Mouse (Mus musculus) hindbrain, embryonic 15.5 days (tissue): ENCODE measurements at regions not wholly inside any gene's neighbourhood (a gene's known extent, or its start where the extent isn't known, plus 50 kb on each side); places are given as distances from the start of the nearest gene placed in this dataset.

Experiments
- ATAC-seq: fragments of 200-750 bp; cut with Nextera tagmentation; 2 replicates; pipeline ENCODE4 v1.8.0; 2017; ENCODE audit warnings: low read depth, moderate number of reproducible peaks, moderate TSS enrichment; ENCODE audit not compliant: low FRiP score
- H3K27ac ChIP-seq: fragments of 300-500 bp; sonication (generic); replicated peaks from 2 replicates; pipeline ENCODE4 v1.5.1; 2015; ENCODE audit warnings: mild to moderate bottlenecking, inconsistent platforms
- H3K27me3 ChIP-seq: fragments of 300-500 bp; sonication (generic); 2 replicates; pipeline ENCODE4 v1.6.1; 2015; ENCODE audit warnings: control low read depth, inconsistent platforms
- H3K36me3 ChIP-seq: fragments of 300-500 bp; sonication (generic); 2 replicates; pipeline ENCODE4 v1.6.1; 2015; ENCODE audit warnings: control low read depth, inconsistent platforms
- H3K4me1 ChIP-seq: fragments of 300-500 bp; sonication (generic); replicated peaks from 2 replicates; pipeline ENCODE4 v1.6.1; 2015; ENCODE audit warnings: control low read depth, inconsistent platforms
- H3K4me2 ChIP-seq: fragments of 300-500 bp; sonication (generic); 2 replicates; pipeline ENCODE4 v1.6.1; 2015; ENCODE audit warnings: moderate library complexity, mild to moderate bottlenecking, inconsistent platforms
- H3K4me3 ChIP-seq: fragments of 300-500 bp; sonication (generic); 2 replicates; pipeline ENCODE4 v1.5.1; 2015; ENCODE audit warnings: mild to moderate bottlenecking, inconsistent platforms
- H3K9ac ChIP-seq: fragments of 300-500 bp; sonication (generic); 2 replicates; pipeline ENCODE4 v1.6.1; 2015; ENCODE audit warnings: inconsistent platforms
- H3K9me3 ChIP-seq: fragments of 300-500 bp; sonication (generic); 2 replicates; pipeline ENCODE4 v1.6.1; 2016; ENCODE audit warnings: control low read depth, inconsistent platforms
- WGBS: fragments of 180-500 bp; shearing (Covaris S2); methylation state at CpG from one replicate; pipeline ENCODE4 v1.1.7; 2015; 5-methylcytosine and 5-hydroxymethylcytosine counted together

- H3K27ac ChIP-seq = no peak overlapping the region
- H3K36me3 ChIP-seq = no peaks in the 10 kb centered on the region
- ATAC-seq = no peak
- H3K4me3 ChIP-seq = no peak overlapping the region
- no peaks in the 10 kb centered on the region for H3K9me3 ChIP-seq
- H3K4me2 ChIP-seq = no peak overlapping the region
- no peaks in the 10 kb centered on the region for H3K4me1 ChIP-seq
- no peaks in the 10 kb centered on the region for H3K27me3 ChIP-seq
- WGBS = 87% methylated on average over 3 of the region's 3 CpGs
- no peak overlapping the region for H3K9ac ChIP-seq
These were observed 79.8 kb upstream of the Sp4 start for GRCm38 (mm10) chr12:118381013-118381412.

- no peak overlapping the region for H3K4me3 ChIP-seq
- no peaks in the 10 kb centered on the region for H3K4me1 ChIP-seq
- no peaks in the 10 kb centered on the region for H3K36me3 ChIP-seq
- no peaks in the 10 kb centered on the region for H3K27me3 ChIP-seq
- H3K27ac ChIP-seq = no peak overlapping the region
- no peaks in the 10 kb centered on the region for H3K9me3 ChIP-seq
- 64% methylated on average over 5 of the region's 5 CpGs for WGBS
- ATAC-seq = no peak
- H3K9ac ChIP-seq = no peak overlapping the region
- H3K4me2 ChIP-seq = no peak overlapping the region
These were observed 76.7 kb upstream of the Sp4 start for GRCm38 (mm10) chr12:118377898-118378297.

DNA sequence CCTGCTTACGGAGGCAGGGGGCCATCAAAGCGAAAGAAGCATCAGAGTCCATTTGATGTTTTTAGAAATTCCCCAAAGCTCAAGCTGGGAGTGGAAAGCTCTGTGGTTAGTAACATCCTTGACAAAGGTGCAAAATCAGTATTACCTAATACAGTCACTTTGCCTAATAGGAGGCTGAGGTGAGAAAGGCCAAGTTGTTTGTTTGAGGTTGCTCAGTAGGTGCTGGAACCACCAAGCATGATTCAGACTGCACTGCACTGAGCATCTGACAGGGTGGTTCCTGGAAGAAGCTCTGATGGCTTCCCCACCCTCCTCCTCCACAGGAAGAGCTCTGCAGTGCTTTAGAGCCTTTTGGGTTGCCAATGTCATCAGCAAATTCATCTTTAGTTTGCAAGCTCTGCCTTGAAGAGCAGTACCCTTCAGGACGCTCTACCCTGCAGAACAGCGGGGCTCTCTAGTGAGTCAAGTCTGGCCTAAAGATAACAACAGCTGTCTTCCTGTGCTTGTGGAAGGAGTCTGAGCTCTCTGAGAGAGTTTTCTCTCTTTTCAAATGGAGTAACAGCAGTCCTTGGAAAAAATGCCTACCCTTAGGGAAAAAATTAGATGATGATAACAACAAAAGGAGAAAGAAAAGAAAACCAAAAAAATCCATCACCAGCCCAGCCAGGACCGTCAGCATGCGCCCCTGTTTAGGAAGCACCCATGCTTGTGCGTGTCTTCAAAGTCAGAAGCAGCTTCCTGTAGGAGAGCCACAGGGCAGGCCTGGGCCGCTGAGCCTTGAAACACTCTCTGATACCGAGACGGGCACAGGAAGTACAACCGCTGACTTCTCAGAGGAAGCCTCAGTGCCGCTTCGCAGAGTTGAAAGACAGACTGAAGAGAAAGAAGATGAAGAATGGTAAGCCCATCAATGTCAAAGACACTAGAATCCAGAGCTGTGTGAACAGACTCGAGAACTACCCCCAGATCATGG is 75.6 kb upstream of the Sp4 start:
- no peak overlapping the region for H3K4me3 ChIP-seq
- ATAC-seq = no peak

GRCm38 (mm10) chr12:118373250-118373649 is 72.0 kb upstream of the Sp4 start:
- 88% methylated on average over 6 of the region's 6 CpGs for WGBS
- Histone ChIP-seq H3K27ac (no peak overlapping the region), H3K4me2 (no peak overlapping the region), H3K36me3 (no peaks in the 10 kb centered on the region), H3K27me3 (no peaks in the 10 kb centered on the region), H3K9me3 (no peaks in the 10 kb centered on the region), H3K9ac (no peak overlapping the region), H3K4me3 (no peak overlapping the region), H3K4me1 (no peaks in the 10 kb centered on the region)
- ATAC-seq = no peak

More for the DNA sequence above, 75.6 kb upstream of the Sp4 start:
- no peak overlapping the region for H3K4me2 ChIP-seq
- no peak overlapping the region for H3K9ac ChIP-seq
- no peak overlapping the region for H3K27ac ChIP-seq
- H3K4me1 ChIP-seq = no peaks in the 10 kb centered on the region
- no peaks in the 10 kb centered on the region for H3K36me3 ChIP-seq
- 84% methylated on average over 14 of the region's 14 CpGs for WGBS
- H3K27me3 ChIP-seq = no peaks in the 10 kb centered on the region
- H3K9me3 ChIP-seq = no peaks in the 10 kb centered on the region

GRCm38 (mm10) chr12:118371905-118372304 is 70.7 kb upstream of the Sp4 start:
- WGBS = 91% methylated on average over 4 of the region's 4 CpGs
- no peaks in the 10 kb centered on the region for H3K36me3 ChIP-seq

DNA sequence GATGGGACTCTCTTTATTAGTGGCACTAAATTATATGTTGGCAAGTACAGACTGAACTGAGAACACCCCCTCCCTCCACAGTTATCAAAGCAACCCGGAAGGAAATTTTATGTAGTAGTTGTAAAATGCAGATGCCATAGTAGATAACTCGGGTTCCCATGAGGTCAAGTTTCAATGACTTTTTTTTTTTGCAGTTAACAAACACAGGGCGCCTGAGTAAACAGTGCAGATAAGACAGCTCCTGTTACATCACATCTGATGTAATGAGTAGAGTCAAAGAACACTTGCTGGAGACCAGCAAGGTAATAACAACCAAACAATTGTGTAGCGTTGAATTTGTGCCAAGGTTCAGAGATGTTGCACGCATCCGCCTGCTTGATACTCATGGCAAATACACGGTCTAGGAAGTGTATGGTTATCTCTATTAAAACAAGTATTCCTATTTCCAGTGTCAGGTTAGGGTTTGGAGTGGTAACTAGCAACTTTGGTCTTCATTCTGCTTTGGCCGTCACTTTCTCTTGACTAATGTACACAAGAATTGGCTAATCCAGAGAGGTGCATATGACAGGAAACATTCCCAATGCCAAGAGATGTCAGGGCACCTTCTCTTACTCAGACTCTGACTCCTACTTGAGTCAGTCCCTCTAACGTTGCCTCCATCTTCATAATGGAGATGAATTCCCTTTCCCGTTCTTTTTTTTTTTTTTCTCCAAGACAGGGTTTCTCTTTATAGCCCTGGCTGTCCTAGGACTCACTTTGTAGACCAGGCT is 66.3 kb upstream of the Sp4 start:
- Histone ChIP-seq H3K27me3 (no peaks in the 10 kb centered on the region), H3K4me3 (no peak overlapping the region), H3K4me1 (no peaks in the 10 kb centered on the region), H3K36me3 (no peaks in the 10 kb centered on the region), H3K27ac (no peak overlapping the region), H3K4me2 (no peak overlapping the region), H3K9ac (no peak overlapping the region), H3K9me3 (no peaks in the 10 kb centered on the region)
- no peak for ATAC-seq
- 85% methylated on average over 10 of the region's 10 CpGs for WGBS

More at GRCm38 (mm10) chr12:118371905-118372304, 70.7 kb upstream of the Sp4 start:
- H3K9ac ChIP-seq = no peak overlapping the region
- no peak overlapping the region for H3K4me3 ChIP-seq
- no peak overlapping the region for H3K27ac ChIP-seq
- no peak overlapping the region for H3K4me2 ChIP-seq
- H3K4me1 ChIP-seq = no peaks in the 10 kb centered on the region
- no peaks in the 10 kb centered on the region for H3K27me3 ChIP-seq
- no peak for ATAC-seq
- H3K9me3 ChIP-seq = no peaks in the 10 kb centered on the region

- H3K27me3 ChIP-seq = no peaks in the 10 kb centered on the region
- no peaks in the 10 kb centered on the region for H3K36me3 ChIP-seq
- no peak overlapping the region for H3K4me2 ChIP-seq
- H3K4me1 ChIP-seq = no peaks in the 10 kb centered on the region
- H3K9ac ChIP-seq = no peak overlapping the region
- H3K27ac ChIP-seq = no peak overlapping the region
- no peak for ATAC-seq
- 72% methylated on average over 7 of the region's 7 CpGs for WGBS
- H3K9me3 ChIP-seq = no peaks in the 10 kb centered on the region
- no peak overlapping the region for H3K4me3 ChIP-seq
These were observed 51.6 kb upstream of the Sp4 start for GRCm38 (mm10) chr12:118352866-118353265.

DNA sequence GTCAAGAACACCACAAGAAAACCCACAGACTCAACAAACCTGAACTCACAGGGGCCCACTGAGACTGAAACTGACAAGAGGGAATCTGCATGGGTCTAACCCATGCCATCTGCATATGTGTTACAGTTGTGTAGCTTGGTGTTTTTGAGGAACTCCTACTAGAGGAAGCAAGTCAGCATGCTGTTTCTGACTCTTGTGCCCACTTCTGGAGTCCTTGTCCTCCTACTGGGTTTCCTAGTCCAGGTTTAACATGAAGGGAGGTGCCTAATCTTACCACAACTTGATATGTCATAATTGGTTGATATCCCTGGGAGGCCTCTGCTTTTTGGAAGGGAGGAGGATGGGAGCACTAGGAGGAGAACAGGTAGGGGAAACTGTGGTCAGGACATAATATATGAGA is 50.2 kb upstream of the Sp4 start:
- no peaks in the 10 kb centered on the region for H3K9me3 ChIP-seq
- no peaks in the 10 kb centered on the region for H3K4me1 ChIP-seq
- H3K27me3 ChIP-seq = no peaks in the 10 kb centered on the region
- H3K4me2 ChIP-seq = no peak overlapping the region
- no peak for ATAC-seq
- H3K27ac ChIP-seq = no peak overlapping the region
- no peak overlapping the region for H3K4me3 ChIP-seq
- H3K36me3 ChIP-seq = no peaks in the 10 kb centered on the region
- no peak overlapping the region for H3K9ac ChIP-seq
